Mouse (Mus musculus): ENCODE measurements around the gene Pik3r2.

GRCm38 (mm10) chr8:70725792-70726447, 50.6 kb downstream of the Pik3r2 start:
- TF ChIP-seq CTCF (IDR thresholded peaks at IDR 0.05; ENCODE audit: extremely low read depth, insufficient read depth, insufficient read length, insufficient replicate concordance), result no peak
- no peak for TF ChIP-seq POLR2A (IDR thresholded peaks at IDR 0.05; ENCODE audit: low read depth, low read length)

All from spleen, adult 2 months (tissue).